Mouse (Mus musculus): ENCODE data around the gene Il2rb.

Gene Il2rb

GRCm38 (mm10) chr15:78442231-78442630 lies 52.8 kb downstream of the Il2rb start:
- DNase-seq = no peak

GRCm38 (mm10) chr15:78438973-78439372 lies 56.1 kb downstream of the Il2rb start:
- no peak for DNase-seq

- DNase-seq = no peak
Observed at GRCm38 (mm10) chr15:78438505-78438904, 56.6 kb downstream of the Il2rb start.

GRCm38 (mm10) chr15:78438018-78438394 lies 57.1 kb downstream of the Il2rb start:
- DNase-seq = no peak

GRCm38 (mm10) chr15:78437237-78438017 lies 57.6 kb downstream of the Il2rb start:
- DNase-seq = no peak

GRCm38 (mm10) chr15:78436380-78437192 lies 58.5 kb downstream of the Il2rb start:
- no peak for DNase-seq

GRCm38 (mm10) chr15:78435681-78436080 lies 59.4 kb downstream of the Il2rb start:
- DNase-seq = no peak

- DNase-seq = peak; percentile 58
Observed at GRCm38 (mm10) chr15:78434896-78435520, 60.1 kb downstream of the Il2rb start.

GRCm38 (mm10) chr15:78431541-78432121 lies 63.4 kb downstream of the Il2rb start:
- DNase-seq = no peak

- DNase-seq = no peak
Observed at GRCm38 (mm10) chr15:78430874-78431273, 64.2 kb downstream of the Il2rb start.

GRCm38 (mm10) chr15:78429871-78430622 lies 65.0 kb downstream of the Il2rb start:
- DNase-seq = no peak
